ENCODE assay signal across 11 mouse cellular contexts in the genomic region with DNA sequence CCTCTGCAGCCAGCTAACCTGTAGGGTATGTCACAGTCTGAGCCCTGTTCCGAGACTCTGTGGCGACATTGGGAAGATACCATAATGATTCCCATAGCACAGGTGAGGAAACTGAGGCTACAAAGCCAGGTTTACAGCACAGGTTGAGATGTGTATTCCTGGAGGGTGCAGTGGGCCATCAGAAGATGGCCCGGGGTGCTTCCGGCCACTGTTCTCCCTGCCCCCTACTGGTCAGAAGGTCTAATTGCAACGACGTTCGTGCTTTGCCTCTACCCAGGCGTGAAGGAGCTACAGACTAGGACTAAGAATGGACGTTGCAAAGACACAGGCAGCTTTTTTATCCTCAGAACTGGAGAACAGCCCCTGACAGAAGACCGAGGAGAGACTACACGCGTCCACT. TPM values are rescaled to one million over a fixed set of nuclear protein-coding genes. Genes with fewer than 3 reads are reported as not detected.
DNase-seq lines count a peak whose midpoint lies in the region; ATAC-seq and TF ChIP-seq lines count a peak whose summit lies in the region.
"Had no signal": no experiment of that assay in that cellular context is flagged by ENCODE, and none has a peak within 500 bp of the region (broad histone marks: within the 10 kb centered on the region; RNA-seq: fewer than 3 reads in every experiment).

No protein-coding gene starts in this region.

- no peak for DNase-seq in gastrocnemius, adult 2 months
- no peak for DNase-seq in gastrocnemius, postnatal 36 days
- DNase-seq in neural tube, embryonic 10.5 days (ENCODE audit: extremely low spot score, low spot score): peak; percentile 21
- DNase-seq in embryo, embryonic 9.5 days (ENCODE audit: extremely low spot score): peak; percentile 8
- peak; percentile 7 for DNase-seq in thymus, postnatal 25 days
- no peak for DNase-seq in heart, postnatal 10 days
- no peak for DNase-seq in kidney, adult 9 months

- no peak overlapping the region for H3K4me3 ChIP-seq in gastrocnemius, adult 2 months
- no peak overlapping the region for H3K4me3 ChIP-seq in neural tube, embryonic 15.5 days (replicated peaks)
- H3K4me3 ChIP-seq: embryonic facial prominence, embryonic 13.5 days; heart, embryonic 15.5 days; midbrain, embryonic 12.5 days had no signal

- H3K9me3 ChIP-seq in neural tube, embryonic 15.5 days (replicated peaks): no peaks in the 10 kb centered on the region
- H3K9me3 ChIP-seq: embryonic facial prominence, embryonic 13.5 days; heart, embryonic 15.5 days; midbrain, embryonic 12.5 days had no signal

- H3K36me3 ChIP-seq in neural tube, embryonic 15.5 days: no peaks in the 10 kb centered on the region
- H3K36me3 ChIP-seq: embryonic facial prominence, embryonic 13.5 days; heart, embryonic 15.5 days; midbrain, embryonic 12.5 days had no signal

- no peak overlapping the region for H3K27ac ChIP-seq in gastrocnemius, adult 2 months
- H3K27ac ChIP-seq in neural tube, embryonic 15.5 days (replicated peaks): no peak overlapping the region
- H3K27ac ChIP-seq: embryonic facial prominence, embryonic 13.5 days; heart, embryonic 15.5 days; midbrain, embryonic 12.5 days had no signal

- H3K9ac ChIP-seq in neural tube, embryonic 15.5 days (replicated peaks): no peak overlapping the region
- H3K9ac ChIP-seq: embryonic facial prominence, embryonic 13.5 days; heart, embryonic 15.5 days; midbrain, embryonic 12.5 days had no signal

- no peak overlapping the region for H3K4me2 ChIP-seq in neural tube, embryonic 15.5 days
- H3K4me2 ChIP-seq: embryonic facial prominence, embryonic 13.5 days; heart, embryonic 15.5 days; midbrain, embryonic 12.5 days had no signal

- 37% methylated on average over 12 of the region's 12 CpGs for WGBS in neural tube, embryonic 15.5 days

- H3K27me3 ChIP-seq in neural tube, embryonic 15.5 days (replicated peaks): 0 out of 2 replicates have a peak, but pooled peaks cover 6% of the 10 kb centered on the region

- no peak for ATAC-seq in neural tube, embryonic 15.5 days (ENCODE audit: low FRiP score)

- peak; percentile 39 for TF ChIP-seq CTCF in gastrocnemius, adult 2 months (IDR thresholded peaks at IDR 0.05)

- intact Hi-C loops in gastrocnemius, adult 2 months (cut with DNase I): no loop called here
- intact Hi-C loops in gastrocnemius, postnatal 36 days (cut with DNase I): no loop called here
- intact Hi-C loops in heart, postnatal 10 days (cut with DNase I): no loop called here

- H3K4me1 ChIP-seq in neural tube, embryonic 15.5 days: peaks cover 12% of the 10 kb centered on the region
- H3K4me1 ChIP-seq: embryonic facial prominence, embryonic 13.5 days; heart, embryonic 15.5 days had no signal

RNA-seq across cellular contexts. Expression of a gene that starts 10.3 kb away (rescaled TPM):
- total RNA-seq in gastrocnemius, adult 2 months (2021): not detected
- total RNA-seq in gastrocnemius, postnatal 36 days (2021): not detected
- polyA plus RNA-seq in neural tube, embryonic 15.5 days (2015; fragmentation: Nextera tagmentation; extraction: Ambion mirVana): 22.1 and 25.6 TPM in 2 replicates
- total RNA-seq in heart, postnatal 10 days (2021): not detected
- polyA plus RNA-seq: heart, embryonic 15.5 days had no signal

Comparison
In these comparisons a context has a peak if more than half of its experiments do, and no peak if none do; other contexts are left out.
1. DNase-seq: peak in neural tube, embryonic 10.5 days (single experiment), embryo, embryonic 9.5 days (single experiment) and thymus, postnatal 25 days (single experiment); none in gastrocnemius, adult 2 months (single experiment), gastrocnemius, postnatal 36 days (0 of 2), heart, postnatal 10 days (0 of 2) and kidney, adult 9 months (single experiment).